Mouse (Mus musculus): ENCODE measurements around the gene Agap2.
"Not testable (repeated sequence)": the region's sequence is repeated elsewhere in the genome, so short reads cannot be mapped to it uniquely, and the experiment has no call there.

The Agap2 gene

GRCm38 (mm10) chr10:127101151-127101550 is 26.1 kb downstream of the Agap2 start:
- DNase-seq (ENCODE audit: low spot score): no peak

DNA sequence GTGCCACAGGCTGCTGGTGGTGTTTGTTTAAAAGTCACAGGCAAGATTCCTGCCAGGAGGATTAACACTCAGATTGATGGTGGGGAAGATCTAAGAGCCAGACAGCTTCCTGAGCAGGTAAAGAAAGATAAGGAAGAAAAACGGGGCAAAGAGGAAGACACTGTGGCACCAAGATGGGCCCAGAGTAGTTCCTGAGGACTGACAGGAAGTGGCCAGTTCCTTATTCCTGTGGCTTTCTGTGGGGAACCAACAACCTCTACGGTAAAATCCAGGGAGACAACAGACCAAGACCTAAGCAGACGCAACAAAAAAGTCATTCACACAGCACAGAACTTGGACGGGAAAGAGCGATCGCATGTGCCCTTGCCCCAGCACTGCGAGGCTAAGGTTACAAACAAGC is 28.5 kb downstream of the Agap2 start:
- DNase-seq (ENCODE audit: low spot score): no peak

DNA sequence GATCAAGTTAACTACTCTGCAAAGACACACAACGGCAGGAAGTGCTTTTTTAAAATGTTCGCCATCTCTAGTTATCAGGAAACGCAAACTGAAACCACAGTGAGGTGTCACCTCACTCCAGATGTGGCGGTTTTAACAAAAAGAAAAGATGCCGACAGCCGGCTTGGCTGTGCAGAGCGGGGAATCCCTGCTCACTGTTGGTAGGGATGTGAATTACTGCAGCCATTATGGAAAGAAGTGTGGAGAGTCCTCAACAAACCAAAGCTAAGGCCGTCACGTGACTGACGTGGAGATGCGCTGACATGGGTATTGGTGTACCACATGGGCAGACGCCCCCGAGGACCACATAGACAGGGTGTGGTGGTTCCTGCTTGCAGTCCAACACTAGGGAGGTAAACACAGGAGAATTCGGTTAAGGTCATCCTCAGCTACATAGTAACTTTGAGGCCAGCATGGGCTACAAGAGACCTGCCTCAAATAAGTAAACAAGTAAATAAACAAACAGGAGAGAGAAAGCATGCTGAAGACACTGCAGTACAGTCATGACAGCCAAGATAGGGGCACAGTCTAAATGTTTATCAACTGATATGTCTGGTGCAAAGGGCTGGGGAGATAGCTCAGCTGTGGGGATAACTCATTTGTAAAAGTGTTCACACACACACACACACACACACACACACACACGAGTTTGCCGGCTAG is 32.6 kb downstream of the Agap2 start:
- DNase-seq (ENCODE audit: low spot score): no peak

GRCm38 (mm10) chr10:127108262-127108583 is 33.1 kb downstream of the Agap2 start:
- DNase-seq (ENCODE audit: low spot score): no peak

- no peak for DNase-seq (ENCODE audit: low spot score)
These were observed 36.2 kb downstream of the Agap2 start for GRCm38 (mm10) chr10:127111001-127111887.

GRCm38 (mm10) chr10:127114408-127114807 is 39.3 kb downstream of the Agap2 start:
- DNase-seq (ENCODE audit: low spot score): no peak

GRCm38 (mm10) chr10:127115068-127115467 is 40.0 kb downstream of the Agap2 start:
- no peak for DNase-seq (ENCODE audit: low spot score)

- DNase-seq (ENCODE audit: low spot score): no peak
These were observed 43.4 kb downstream of the Agap2 start for GRCm38 (mm10) chr10:127118470-127118869.

- no peak for DNase-seq (ENCODE audit: low spot score)
These were observed 44.1 kb downstream of the Agap2 start for GRCm38 (mm10) chr10:127119229-127119628.

DNA sequence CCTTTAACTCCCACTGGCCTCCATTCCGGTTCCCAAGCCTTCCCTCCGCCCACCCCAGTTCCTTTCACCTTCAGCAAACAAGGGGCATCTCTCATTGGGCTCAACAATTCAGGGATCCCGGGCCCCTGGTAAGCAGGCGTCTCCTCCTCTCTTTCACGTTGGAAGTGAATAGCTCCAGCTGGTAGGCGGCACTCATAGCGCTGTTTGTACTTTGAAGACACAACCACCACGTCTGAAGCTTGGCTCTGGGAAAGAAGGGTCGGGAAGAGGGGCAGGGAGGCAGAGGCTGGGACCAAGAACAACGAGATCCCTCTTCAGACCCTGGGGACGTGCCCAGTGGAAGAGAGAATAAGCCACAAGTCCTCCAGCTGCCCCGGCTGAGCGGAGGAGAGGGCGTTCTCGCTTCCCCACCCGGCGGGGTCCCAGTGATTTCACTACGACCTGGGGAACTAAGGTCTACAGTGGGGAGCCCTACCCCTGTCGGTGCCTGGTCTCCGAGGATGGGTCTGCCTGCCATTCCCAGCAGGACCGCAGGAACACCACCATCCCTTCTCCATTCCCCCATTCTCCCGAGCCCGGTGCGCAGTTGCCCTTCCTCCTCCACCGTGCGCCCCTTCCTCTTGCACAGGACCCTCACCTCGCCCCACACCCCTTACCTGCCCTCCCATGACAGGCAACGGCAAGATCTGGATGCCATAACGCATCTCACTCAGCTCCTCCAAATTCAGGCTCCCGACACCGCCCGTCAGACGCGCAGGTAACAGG is 45.4 kb downstream of the Agap2 start:
- peak; percentile 11 for DNase-seq (ENCODE audit: low spot score)

GRCm38 (mm10) chr10:127121066-127121477 is 46.0 kb downstream of the Agap2 start, which contains the start of gene Os9:
Gene Os9 (minus strand): TSS chr10:127121131.
- DNase-seq (ENCODE audit: low spot score): peak; percentile 84

GRCm38 (mm10) chr10:127122018-127122417 is 46.9 kb downstream of the Agap2 start:
- DNase-seq (ENCODE audit: low spot score): no peak

DNA sequence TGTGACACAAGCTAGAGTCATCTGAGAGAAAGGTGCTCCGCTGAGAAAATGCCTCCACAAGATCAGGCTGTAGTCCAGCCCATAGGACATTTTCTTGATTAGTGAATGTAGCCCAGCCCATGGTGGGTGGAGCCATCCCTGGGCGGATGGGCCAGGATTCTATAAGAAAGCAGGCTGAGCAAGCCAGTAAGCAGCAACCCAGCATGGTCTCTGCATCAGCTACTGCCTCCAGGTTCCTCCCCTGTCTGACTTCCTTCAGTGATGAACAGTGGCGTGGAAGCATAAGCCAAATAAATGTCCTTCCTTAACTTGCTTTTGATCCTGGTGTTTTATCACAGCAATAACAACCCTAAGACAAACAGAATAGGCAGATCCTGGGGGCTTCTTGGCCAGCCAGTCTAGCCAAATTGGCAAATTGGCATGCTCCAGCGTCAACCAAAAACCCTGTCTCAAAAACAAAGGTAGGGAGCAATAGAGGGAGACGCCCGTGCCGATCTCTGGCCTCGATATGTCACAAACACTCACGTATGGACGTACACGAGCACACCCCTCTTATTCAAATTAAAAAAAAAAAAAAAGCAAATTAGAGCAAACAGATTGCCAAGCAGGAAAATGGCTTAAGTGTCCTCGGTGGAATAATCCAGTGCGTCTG is 47.8 kb downstream of the Agap2 start:
- DNase-seq (ENCODE audit: low spot score): no peak

DNA sequence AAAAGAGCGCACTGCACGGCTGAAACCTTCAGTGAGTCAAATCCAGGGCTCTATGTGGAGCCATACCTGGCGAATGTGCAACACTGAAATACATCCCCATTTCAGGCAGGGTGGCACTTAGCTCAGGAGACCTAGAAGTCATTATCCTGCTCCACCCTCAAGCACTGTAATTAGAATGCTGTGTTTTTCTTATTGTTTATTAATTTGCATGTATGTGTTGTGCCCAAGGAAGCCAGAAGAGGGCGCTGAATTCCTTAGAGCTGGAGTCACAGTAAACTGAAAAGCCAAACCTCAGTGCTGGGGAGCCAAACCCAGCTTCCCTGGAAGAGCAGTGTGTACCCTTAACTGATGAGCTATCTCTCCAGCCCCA is 48.3 kb downstream of the Agap2 start:
- DNase-seq (ENCODE audit: low spot score): peak; percentile 26

DNA sequence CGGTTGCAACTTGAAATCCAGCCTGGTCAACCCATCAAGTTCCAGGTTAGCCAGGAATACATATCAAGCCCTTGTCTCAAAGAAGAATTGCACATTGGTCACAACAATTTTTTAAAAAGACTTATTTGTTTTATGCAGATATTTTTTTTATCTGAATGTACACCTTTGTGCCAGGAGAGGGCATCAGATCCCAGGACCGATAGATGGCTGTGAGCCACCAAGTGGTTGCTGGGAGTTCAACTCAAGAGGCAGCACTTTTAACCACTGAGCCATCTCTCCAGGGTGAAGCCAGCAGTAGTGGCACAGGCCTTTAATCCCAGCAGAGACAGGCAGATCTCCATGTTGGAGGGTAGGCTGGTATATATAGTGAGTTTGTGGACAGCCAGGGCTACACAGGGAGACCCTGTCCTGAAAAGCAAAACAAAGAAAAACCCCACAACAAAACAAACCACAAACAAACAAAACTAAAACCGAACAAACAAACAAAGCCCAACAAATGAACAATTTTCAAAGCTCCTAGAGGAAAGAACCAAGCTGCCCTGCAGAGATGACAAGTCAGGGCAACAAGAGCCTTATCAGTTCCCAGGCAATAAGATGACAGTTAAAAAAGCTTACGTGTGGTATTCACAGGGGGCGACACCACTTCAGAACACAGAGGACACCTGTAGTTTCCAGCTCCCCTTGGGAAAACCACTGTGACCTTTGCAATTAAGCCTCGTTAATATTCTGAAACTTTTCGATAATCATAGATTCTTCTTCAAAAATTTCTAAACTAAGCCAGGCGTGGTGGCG is 50.3 kb downstream of the Agap2 start:
- DNase-seq (ENCODE audit: low spot score): no peak

DNA sequence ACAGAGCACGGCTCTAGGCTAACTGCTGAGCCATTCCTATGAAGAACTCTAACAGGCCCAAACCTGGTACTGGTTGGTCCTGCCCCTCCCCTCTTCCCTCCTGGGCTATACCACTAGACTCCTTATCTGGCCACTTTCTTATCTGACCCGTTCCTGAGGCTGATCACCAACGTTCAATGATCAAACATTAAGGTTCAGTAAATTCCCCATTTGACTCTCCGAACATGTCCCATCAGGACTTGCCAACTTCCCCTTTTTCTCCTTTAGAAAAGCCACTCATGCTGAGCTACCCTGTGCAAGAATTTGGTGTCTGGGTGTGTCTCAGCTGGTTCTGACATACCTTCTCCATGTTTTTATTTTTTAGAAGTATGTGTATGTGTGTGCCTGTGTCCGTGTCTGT is 51.5 kb downstream of the Agap2 start:
- DNase-seq (ENCODE audit: low spot score): no peak

- DNase-seq (ENCODE audit: low spot score): no peak
These were observed 52.7 kb downstream of the Agap2 start for GRCm38 (mm10) chr10:127127711-127128279.

GRCm38 (mm10) chr10:127129431-127129830 is 54.3 kb downstream of the Agap2 start:
- no peak for DNase-seq (ENCODE audit: low spot score)

- no peak for DNase-seq (ENCODE audit: low spot score)
These were observed 57.4 kb downstream of the Agap2 start for GRCm38 (mm10) chr10:127132469-127132868.

- not testable (repeated sequence) for DNase-seq (ENCODE audit: low spot score)
These were observed 59.4 kb downstream of the Agap2 start for GRCm38 (mm10) chr10:127134394-127135035.

All from ovary, postnatal 10 days (tissue).